Mouse (Mus musculus) liver, embryonic 14.5 days (tissue): ENCODE results near the gene Porcn.

ENCODE experiments used
- CTCF ChIP-seq: IDR thresholded peaks from 2 replicates; pipeline ENCODE4 v1.5.1; 2016; ENCODE audit warnings: antibody characterized with exemption, low read depth, control low read depth
- EP300 ChIP-seq: IDR thresholded peaks from 2 replicates; pipeline ENCODE4 v1.6.1; 2016; ENCODE audit warnings: antibody characterized with exemption, low read depth

DNA sequence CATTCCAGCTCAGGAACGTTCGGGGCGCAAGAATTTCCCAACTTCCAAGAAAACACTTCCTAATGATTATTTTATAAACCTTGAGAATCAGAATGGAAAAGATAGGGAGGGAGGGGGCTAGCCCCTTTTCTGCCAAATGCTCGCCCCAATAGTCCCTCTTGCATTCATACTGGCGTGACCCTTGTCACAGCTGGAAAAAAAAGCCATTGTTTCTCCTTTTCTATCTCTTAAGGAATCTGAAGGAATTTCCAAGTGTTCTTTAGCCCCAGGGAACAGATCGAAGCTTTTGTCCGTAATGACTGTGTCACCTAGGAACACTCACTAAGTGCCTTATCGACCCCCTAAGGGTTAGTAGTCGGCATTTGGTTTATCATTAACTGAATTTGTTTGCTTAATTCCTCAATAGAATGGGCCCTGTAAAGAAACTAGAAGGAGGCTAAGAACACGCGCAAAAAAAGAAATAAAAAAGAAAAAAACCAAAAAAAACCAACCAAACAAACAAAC lies 421 bp upstream of the Porcn start:
- TF ChIP-seq EP300 (no peak), CTCF (no peak)
